Mouse (Mus musculus) liver, adult (tissue): ENCODE results near the gene Psme3.

Source experiments
- GATA4 ChIP-seq: IDR thresholded peaks from 2 replicates; pipeline ENCODE4 v1.6.1; 2014; ENCODE audit warnings: mild to moderate bottlenecking, low read length; ENCODE audit not compliant: insufficient replicate concordance

Psme3 gene

GRCm38 (mm10) chr11:101315665-101316500 lies at the start of gene Psme3:
Psme3 (plus strand) TSS chr11:101316213.
- TF ChIP-seq GATA4, result peak; percentile 19; the same call in 1 of the 2 replicates

- TF ChIP-seq GATA4, result no peak
Measured at GRCm38 (mm10) chr11:101269577-101270116, 46.4 kb upstream of the Psme3 start.

- no peak for TF ChIP-seq GATA4
Measured at GRCm38 (mm10) chr11:101272446-101272845, 43.6 kb upstream of the Psme3 start.

- TF ChIP-seq GATA4, result no peak
Measured at GRCm38 (mm10) chr11:101275309-101275708, 40.7 kb upstream of the Psme3 start.

GRCm38 (mm10) chr11:101276319-101277070 lies 39.5 kb upstream of the Psme3 start:
- no peak for TF ChIP-seq GATA4

- peak; percentile 64 for TF ChIP-seq GATA4
Measured at GRCm38 (mm10) chr11:101277381-101278222, 38.4 kb upstream of the Psme3 start.

GRCm38 (mm10) chr11:101278223-101279192 lies 37.5 kb upstream of the Psme3 start, which contains the start of the genes Cntd1 and Coa3:
Cntd1 (plus strand) TSS chr11:101279012.
Coa3 (minus strand) TSS chr11:101279114.
- TF ChIP-seq GATA4, result no peak

- TF ChIP-seq GATA4, result no peak
Measured at GRCm38 (mm10) chr11:101279193-101279569, 36.8 kb upstream of the Psme3 start.

GRCm38 (mm10) chr11:101280837-101281236 lies 35.2 kb upstream of the Psme3 start:
- no peak for TF ChIP-seq GATA4

- no peak for TF ChIP-seq GATA4
Measured at GRCm38 (mm10) chr11:101282896-101283295, 33.1 kb upstream of the Psme3 start.

GRCm38 (mm10) chr11:101283805-101284204 lies 32.2 kb upstream of the Psme3 start:
- no peak for TF ChIP-seq GATA4

- no peak for TF ChIP-seq GATA4
Measured at GRCm38 (mm10) chr11:101287306-101287705, 28.7 kb upstream of the Psme3 start.

GRCm38 (mm10) chr11:101291231-101291630 lies 24.8 kb upstream of the Psme3 start:
- TF ChIP-seq GATA4, result no peak

- TF ChIP-seq GATA4, result no peak
Measured at GRCm38 (mm10) chr11:101295191-101295590, 20.8 kb upstream of the Psme3 start.

- TF ChIP-seq GATA4, result no peak
Measured at GRCm38 (mm10) chr11:101300881-101301280, 15.1 kb upstream of the Psme3 start.
